Mouse (Mus musculus) liver, adult 2 months (tissue): ENCODE measurements around the gene Vps13d.

Experiments
- CTCF ChIP-seq: fragments of 200-500 bp; IDR thresholded peaks from 2 replicates; pipeline ENCODE4 v1.5.1; 2011; ENCODE audit warnings: low read depth, low read length, control low read depth
- POLR2A ChIP-seq: fragments of 200-500 bp; IDR thresholded peaks from 2 replicates; pipeline ENCODE4 v1.6.1; 2011; ENCODE audit warnings: low read length, control low read depth; ENCODE audit not compliant: insufficient read depth; ENCODE audit errors: extremely low read depth

DNA sequence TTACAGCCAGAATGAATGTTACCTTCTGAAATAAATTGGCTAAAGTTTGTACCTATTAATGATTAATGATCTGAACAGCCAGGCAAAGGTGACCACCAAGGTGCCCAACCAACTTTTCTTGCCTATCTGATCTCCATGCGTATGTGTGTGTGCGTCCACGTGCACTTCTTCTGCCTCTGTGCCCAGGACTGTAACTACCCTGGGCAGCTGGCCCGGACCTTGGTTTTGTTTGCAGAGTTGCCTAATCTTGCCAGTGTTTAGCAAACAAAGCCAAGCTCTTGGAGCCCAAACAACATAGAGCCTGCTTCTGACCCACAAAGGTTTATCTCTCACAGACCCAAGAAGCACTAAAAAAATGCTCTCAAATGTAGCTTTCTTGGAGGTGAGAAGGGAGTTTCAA is 237.6 kb downstream of the Vps13d start:
- TF ChIP-seq CTCF (no peak), POLR2A (no peak)
